In the genomic region with DNA sequence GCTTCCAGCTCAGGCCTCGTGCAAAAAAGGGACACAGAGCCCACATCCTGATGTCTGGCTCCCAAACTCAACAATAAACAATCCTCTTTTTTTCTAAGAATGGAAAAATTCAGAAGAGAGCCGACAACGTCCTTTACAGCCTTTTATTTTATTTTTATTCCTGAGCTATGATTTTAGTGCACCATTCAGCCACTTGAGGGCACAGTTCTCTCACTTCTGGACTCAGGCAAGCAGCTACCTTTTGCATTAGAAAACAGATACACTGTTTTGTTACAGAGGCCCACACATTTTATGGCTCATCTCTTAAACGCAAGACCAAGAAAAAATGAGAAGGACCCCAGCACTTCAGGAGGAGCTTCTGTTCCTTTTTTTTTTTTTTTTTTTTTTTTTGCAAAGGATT, we compare ENCODE assay signal across 9 mouse cellular contexts.
A peak's percentile ranks its signal among the peaks of the same experiment; 100 is the strongest.
DNase-seq lines count a peak whose midpoint lies in the region; ATAC-seq and TF ChIP-seq lines count a peak whose summit lies in the region.
"Had no signal": no experiment of that assay in that cellular context is flagged by ENCODE, and none has a peak within 500 bp of the region (broad histone marks: within the 10 kb centered on the region; RNA-seq: fewer than 3 reads in every experiment).

No protein-coding gene starts in this region.

- no peak for ATAC-seq in embryonic facial prominence, embryonic 11.5 days (replicated peaks; ENCODE audit: insufficient number of reproducible peaks, low FRiP score, low TSS enrichment, low read depth)
- ATAC-seq in liver, embryonic 14.5 days (ENCODE audit: insufficient read depth), result no peak
- ATAC-seq in liver, embryonic 12.5 days, result no peak
- no peak for ATAC-seq in erythroid progenitor cell, adult 5-6 weeks (replicated peaks; ENCODE audit: low FRiP score, poor library complexity, severe bottlenecking)
- ATAC-seq in megakaryocyte, adult 5-6 weeks (ENCODE audit: poor library complexity, severe bottlenecking), result no peak

- H3K36me3 ChIP-seq in embryonic facial prominence, embryonic 11.5 days (replicated peaks; ENCODE audit: control insufficient read depth, insufficient read depth, low read depth, low read length), result no peaks in the 10 kb centered on the region
- no peaks in the 10 kb centered on the region for H3K36me3 ChIP-seq in embryonic facial prominence, embryonic 10.5 days (replicated peaks)
- H3K36me3 ChIP-seq in liver, embryonic 14.5 days (replicated peaks; ENCODE audit: control insufficient read depth, insufficient read depth, low read depth), result no peaks in the 10 kb centered on the region
- peaks cover 29% of the 10 kb centered on the region for H3K36me3 ChIP-seq in liver, embryonic 12.5 days
- H3K36me3 ChIP-seq: embryonic facial prominence, embryonic 12.5 days had no signal

- H3K4me1 ChIP-seq in embryonic facial prominence, embryonic 11.5 days (ENCODE audit: control insufficient read depth, insufficient read depth, low read length), result no peaks in the 10 kb centered on the region
- H3K4me1 ChIP-seq in embryonic facial prominence, embryonic 10.5 days, result no peaks in the 10 kb centered on the region
- no peaks in the 10 kb centered on the region; a peak in 1 of 4 replicates for H3K4me1 ChIP-seq in liver, embryonic 14.5 days (replicated peaks; ENCODE audit: control insufficient read depth in 2 of 2, insufficient read depth in 2 of 2, low read length in 1 of 2)
- peaks cover 7% of the 10 kb centered on the region for H3K4me1 ChIP-seq in liver, embryonic 12.5 days
- H3K4me1 ChIP-seq in cortical plate, adult 2 months (ENCODE audit: control insufficient read depth, insufficient read depth, low read length), result no peaks in the 10 kb centered on the region
- H3K4me1 ChIP-seq: embryonic facial prominence, embryonic 12.5 days had no signal

- no peak for TF ChIP-seq POLR2A in cortical plate, adult 2 months (IDR thresholded peaks at IDR 0.05; ENCODE audit: extremely low read depth, insufficient read depth, low read length)

- H3K4me2 ChIP-seq in embryonic facial prominence, embryonic 11.5 days (ENCODE audit: low read depth, low read length), result no peak overlapping the region
- H3K4me2 ChIP-seq in liver, embryonic 14.5 days (ENCODE audit: low read depth), result no peak overlapping the region
- H3K4me2 ChIP-seq in liver, embryonic 12.5 days, result no peak overlapping the region
- H3K4me2 ChIP-seq: embryonic facial prominence, embryonic 12.5 days had no signal

- H3K27me3 ChIP-seq in embryonic facial prominence, embryonic 11.5 days (ENCODE audit: control insufficient read depth, insufficient read depth, low read length), result no peaks in the 10 kb centered on the region
- H3K27me3 ChIP-seq in embryonic facial prominence, embryonic 10.5 days (replicated peaks; ENCODE audit: low read depth, poor library complexity, severe bottlenecking), result no peaks in the 10 kb centered on the region
- H3K27me3 ChIP-seq in liver, embryonic 14.5 days (ENCODE audit: control insufficient read depth, insufficient read depth, low read length), result no peaks in the 10 kb centered on the region
- H3K27me3 ChIP-seq in liver, embryonic 12.5 days (replicated peaks), result no peaks in the 10 kb centered on the region
- H3K27me3 ChIP-seq: embryonic facial prominence, embryonic 12.5 days had no signal

- TF ChIP-seq EP300 in liver, embryonic 14.5 days (IDR thresholded peaks at IDR 0.05; ENCODE audit: low read depth), result no peak

- peak; percentile 48 for DNase-seq in embryonic facial prominence, embryonic 11.5 days (ENCODE audit: low spot score)
- no peak for DNase-seq in embryonic facial prominence, embryonic 10.5 days (ENCODE audit: low spot score)
- no peak for DNase-seq in liver, embryonic 14.5 days (ENCODE audit: low read depth in 3 of 3, low spot score in 3 of 3)
- DNase-seq in lung, postnatal 14 days, result peak; percentile 20

- no peak overlapping the region for H3K27ac ChIP-seq in embryonic facial prominence, embryonic 11.5 days (replicated peaks; ENCODE audit: low read depth, low read length)
- no peak overlapping the region for H3K27ac ChIP-seq in embryonic facial prominence, embryonic 10.5 days (replicated peaks)
- H3K27ac ChIP-seq in liver, embryonic 14.5 days, result no peak overlapping the region
- H3K27ac ChIP-seq in liver, embryonic 12.5 days, result no peak overlapping the region
- no peak overlapping the region for H3K27ac ChIP-seq in cortical plate, adult 2 months (ENCODE audit: insufficient read depth, low read length)
- H3K27ac ChIP-seq: embryonic facial prominence, embryonic 12.5 days had no signal

- 46% methylated on average over 4 of the region's 4 CpGs for WGBS in embryonic facial prominence, embryonic 11.5 days
- WGBS in embryonic facial prominence, embryonic 10.5 days, result 48% methylated on average over 4 of the region's 4 CpGs
- WGBS in liver, embryonic 14.5 days (ENCODE audit: insufficient replicate concordance), result 60% methylated on average over 4 of the region's 4 CpGs
- WGBS in liver, embryonic 12.5 days (ENCODE audit: insufficient replicate concordance), result 65% methylated on average over 4 of the region's 4 CpGs

- H3K9ac ChIP-seq in embryonic facial prominence, embryonic 11.5 days (replicated peaks; ENCODE audit: low read length), result no peak overlapping the region
- H3K9ac ChIP-seq in liver, embryonic 14.5 days (replicated peaks), result no peak overlapping the region
- H3K9ac ChIP-seq in liver, embryonic 12.5 days, result no peak overlapping the region
- H3K9ac ChIP-seq: embryonic facial prominence, embryonic 12.5 days had no signal

- no peaks in the 10 kb centered on the region for H3K9me3 ChIP-seq in embryonic facial prominence, embryonic 11.5 days (replicated peaks; ENCODE audit: control insufficient read depth, low read length)
- H3K9me3 ChIP-seq in embryonic facial prominence, embryonic 10.5 days, result no peaks in the 10 kb centered on the region
- no peaks in the 10 kb centered on the region for H3K9me3 ChIP-seq in liver, embryonic 14.5 days (ENCODE audit: control insufficient read depth, low read length)
- no peaks in the 10 kb centered on the region for H3K9me3 ChIP-seq in liver, embryonic 12.5 days (replicated peaks)
- H3K9me3 ChIP-seq: embryonic facial prominence, embryonic 12.5 days had no signal

- H3K4me3 ChIP-seq in embryonic facial prominence, embryonic 11.5 days (ENCODE audit: low read depth, low read length), result no peak overlapping the region
- no peak overlapping the region for H3K4me3 ChIP-seq in embryonic facial prominence, embryonic 10.5 days
- H3K4me3 ChIP-seq in liver, embryonic 14.5 days (ENCODE audit: insufficient read depth in 1 of 2, low read depth in 2 of 2, low read length in 2 of 2), result no peak overlapping the region
- no peak overlapping the region for H3K4me3 ChIP-seq in liver, embryonic 12.5 days
- no peak overlapping the region for H3K4me3 ChIP-seq in cortical plate, adult 2 months (ENCODE audit: insufficient read depth, low read length)
- H3K4me3 ChIP-seq: embryonic facial prominence, embryonic 12.5 days had no signal

- TF ChIP-seq CTCF in liver, embryonic 14.5 days (IDR thresholded peaks at IDR 0.05; ENCODE audit: low read depth), result peak; percentile 31; the same call in 1 of the 2 replicates
- peak; percentile 72 for TF ChIP-seq CTCF in cortical plate, adult 2 months (IDR thresholded peaks at IDR 0.05; ENCODE audit: extremely low read depth, insufficient read depth, low read length)

Comparison
In these comparisons a context has a peak if more than half of its experiments do, and no peak if none do; other contexts are left out.
1. DNase-seq: peak in embryonic facial prominence, embryonic 11.5 days (single experiment) and lung, postnatal 14 days (single experiment); none in embryonic facial prominence, embryonic 10.5 days (single experiment) and liver, embryonic 14.5 days (0 of 3).